Mouse (Mus musculus): Measurements from ENCODE around the gene Dph5. TPM values are rescaled to one million over a fixed set of nuclear protein-coding genes. Genes with fewer than 3 reads are reported as not detected.
"Not testable (repeated sequence)": the region's sequence is repeated elsewhere in the genome, so short reads cannot be mapped to it uniquely, and the experiment has no call there.

Dph5 gene
- polyA plus RNA-seq, 1 experiment from 2014 or later = 35.1 TPM

DNA sequence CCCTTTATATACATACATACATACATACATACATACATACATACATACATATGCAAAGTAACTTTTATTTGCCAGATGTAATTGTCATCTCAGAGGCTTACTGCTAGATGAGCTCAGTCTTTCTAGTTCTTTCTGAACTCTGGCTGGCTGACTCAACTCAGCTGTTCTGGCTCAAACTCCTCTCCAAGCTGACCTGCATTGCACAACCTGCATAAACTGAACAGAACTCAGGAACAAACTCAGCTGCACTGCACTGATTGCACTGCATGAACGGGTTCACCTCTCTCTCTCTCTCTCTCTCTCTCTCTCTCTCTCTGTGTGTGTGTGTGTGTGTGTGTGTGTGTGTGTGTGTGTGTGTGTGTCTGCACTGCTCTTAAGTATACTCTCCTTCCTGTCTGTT lies 26.9 kb upstream of the Dph5 start:
- H3K27me3 ChIP-seq (ENCODE audit: poor library complexity, severe bottlenecking); H3K27ac ChIP-seq; H3K36me3 ChIP-seq (replicated peaks); H3K9me3 ChIP-seq; DNase-seq (ENCODE audit: extremely low spot score, low spot score); H3K4me3 ChIP-seq: not testable (repeated sequence)
- 100% methylated on average over 1 of the region's 1 CpGs for WGBS
- H3K4me1 ChIP-seq = peaks cover 34% of the 10 kb centered on the region

DNA sequence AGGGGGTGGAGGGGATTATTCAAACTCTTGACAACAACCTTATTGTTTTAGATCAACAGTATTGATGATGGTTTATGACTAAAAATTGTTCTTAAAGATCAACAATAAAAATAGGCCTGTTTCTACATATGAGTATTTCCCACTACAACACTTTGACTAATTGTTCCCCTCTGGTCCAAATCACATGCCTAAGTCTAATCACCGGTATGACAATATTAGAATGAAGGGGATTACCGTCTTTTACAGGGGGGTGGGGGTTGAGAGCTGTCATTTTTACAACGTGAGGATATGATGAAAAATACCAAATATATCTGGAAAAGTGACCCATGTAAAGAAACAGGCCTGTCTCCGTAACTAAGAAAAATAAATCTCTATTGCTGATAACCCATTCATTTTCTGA lies 24.1 kb upstream of the Dph5 start:
- 86% methylated on average over 4 of the region's 4 CpGs for WGBS
- H3K4me1 ChIP-seq = peaks cover 8% of the 10 kb centered on the region
- DNase-seq (ENCODE audit: extremely low spot score, low spot score) = no peak
- no peaks in the 10 kb centered on the region for H3K27me3 ChIP-seq (ENCODE audit: poor library complexity, severe bottlenecking)
- H3K27ac ChIP-seq = no peak overlapping the region
- H3K36me3 ChIP-seq (replicated peaks) = no peaks in the 10 kb centered on the region
- no peak overlapping the region for H3K4me3 ChIP-seq
- peaks cover 3% of the 10 kb centered on the region; the same call in 1 of the 2 replicates for H3K9me3 ChIP-seq

DNA sequence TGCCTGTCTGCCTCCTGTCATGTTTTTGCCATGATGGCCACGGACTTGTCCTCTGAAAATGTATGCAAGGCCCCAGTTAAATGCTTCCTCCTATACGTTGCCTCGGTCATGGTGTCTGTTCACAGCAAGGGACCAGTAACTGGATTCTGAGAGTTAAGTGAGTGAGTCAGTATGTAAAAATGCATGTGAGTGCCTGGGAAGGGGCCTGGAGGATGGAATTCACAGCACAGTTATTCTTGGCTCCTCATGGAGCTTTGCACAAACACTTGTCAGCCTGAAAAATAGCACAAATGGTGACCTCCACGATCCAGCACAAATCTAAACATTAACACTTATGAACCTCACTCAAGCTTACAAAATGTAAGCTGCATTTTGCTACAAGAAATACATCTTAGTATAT lies 20.5 kb upstream of the Dph5 start:
- DNase-seq (ENCODE audit: extremely low spot score, low spot score) = no peak
- no peaks in the 10 kb centered on the region for H3K36me3 ChIP-seq (replicated peaks)
- no peak overlapping the region for H3K27ac ChIP-seq
- no peak overlapping the region for H3K4me3 ChIP-seq
- no peaks in the 10 kb centered on the region for H3K27me3 ChIP-seq (ENCODE audit: poor library complexity, severe bottlenecking)
- no peaks in the 10 kb centered on the region for H3K4me1 ChIP-seq
- no peaks in the 10 kb centered on the region for H3K9me3 ChIP-seq
- WGBS = 86% methylated on average over 4 of the region's 4 CpGs

DNA sequence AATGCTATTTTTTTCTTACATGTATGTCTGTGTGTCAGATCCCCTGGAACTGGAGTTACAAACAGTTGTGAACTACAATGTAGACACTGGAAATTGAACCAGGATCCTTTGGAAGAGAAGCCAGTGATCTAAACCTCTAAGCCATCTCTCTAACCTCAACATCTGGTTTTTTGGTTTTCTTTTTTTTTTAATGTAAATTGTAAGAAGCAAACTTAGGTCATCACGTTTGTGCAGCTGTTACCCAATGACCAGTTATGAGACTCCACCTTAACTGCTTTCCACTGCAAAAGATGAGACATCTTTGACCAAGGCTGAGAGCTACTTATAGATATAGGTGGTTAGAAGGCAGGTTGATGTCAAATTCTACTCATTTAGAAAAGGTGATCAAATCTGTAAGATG lies 19.7 kb upstream of the Dph5 start:
- Histone ChIP-seq H3K27me3 (ENCODE audit: poor library complexity, severe bottlenecking) (no peaks in the 10 kb centered on the region), H3K4me3 (no peak overlapping the region), H3K4me1 (no peaks in the 10 kb centered on the region), H3K9me3 (no peaks in the 10 kb centered on the region), H3K27ac (no peak overlapping the region), H3K36me3 (replicated peaks) (no peaks in the 10 kb centered on the region)
- DNase-seq (ENCODE audit: extremely low spot score, low spot score) = no peak
- WGBS = 77% methylated on average over 1 of the region's 1 CpGs

DNA sequence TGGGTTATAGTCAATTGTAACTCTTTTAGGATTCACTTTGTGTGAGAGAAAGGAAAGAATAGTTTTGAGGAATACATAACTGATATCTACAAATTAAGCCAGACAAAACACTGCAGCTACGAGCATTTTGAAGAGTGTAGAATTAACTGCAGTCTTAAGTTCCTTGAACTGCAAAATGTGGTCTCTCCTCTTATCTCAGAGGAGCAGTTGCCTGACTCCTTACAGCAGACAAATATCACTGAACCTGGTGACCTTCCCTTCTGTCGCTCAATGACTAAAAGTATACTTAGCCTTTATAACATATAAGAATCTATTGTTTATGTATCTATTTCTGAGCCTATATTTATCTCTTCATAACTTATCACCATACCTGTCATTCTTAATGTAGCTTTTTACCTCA lies 18.3 kb upstream of the Dph5 start:
- no peaks in the 10 kb centered on the region for H3K9me3 ChIP-seq
- no peak for DNase-seq (ENCODE audit: extremely low spot score, low spot score)
- no peaks in the 10 kb centered on the region for H3K27me3 ChIP-seq (ENCODE audit: poor library complexity, severe bottlenecking)
- no peaks in the 10 kb centered on the region for H3K36me3 ChIP-seq (replicated peaks)
- H3K4me1 ChIP-seq = no peaks in the 10 kb centered on the region
- 90% methylated on average over 2 of the region's 2 CpGs for whole genome bisulfite sequencing
- H3K4me3 ChIP-seq = no peak overlapping the region
- no peak overlapping the region for H3K27ac ChIP-seq

DNA sequence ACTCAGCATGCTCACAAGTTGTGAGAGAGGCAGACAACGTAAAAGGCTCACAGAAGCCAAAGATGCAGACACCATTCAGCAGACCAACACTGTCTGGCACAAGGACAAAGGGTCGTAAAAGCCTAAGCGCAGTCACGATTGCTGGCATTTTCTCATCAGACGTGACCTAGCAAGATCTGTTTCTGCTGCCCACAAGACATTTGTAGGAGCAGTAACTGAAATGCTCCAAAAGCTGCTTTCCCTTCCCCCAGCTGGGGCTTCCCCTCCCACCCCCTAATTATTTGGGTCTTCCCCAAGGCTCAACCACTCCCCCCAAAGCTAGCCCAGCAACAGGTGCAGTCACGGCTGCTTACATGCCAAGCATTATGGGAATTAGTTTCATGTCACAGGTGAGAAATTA lies 12.1 kb upstream of the Dph5 start:
- H3K36me3 ChIP-seq (replicated peaks) = no peaks in the 10 kb centered on the region
- no peak overlapping the region; the same call in 1 of the 2 replicates for H3K27ac ChIP-seq
- H3K4me3 ChIP-seq = no peak overlapping the region
- peaks cover 5% of the 10 kb centered on the region for H3K4me1 ChIP-seq
- H3K27me3 ChIP-seq (ENCODE audit: poor library complexity, severe bottlenecking) = no peaks in the 10 kb centered on the region
- WGBS = 66% methylated on average over 6 of the region's 6 CpGs
- H3K9me3 ChIP-seq = no peaks in the 10 kb centered on the region; the same call in 1 of the 2 replicates
- no peak for DNase-seq (ENCODE audit: extremely low spot score, low spot score)

DNA sequence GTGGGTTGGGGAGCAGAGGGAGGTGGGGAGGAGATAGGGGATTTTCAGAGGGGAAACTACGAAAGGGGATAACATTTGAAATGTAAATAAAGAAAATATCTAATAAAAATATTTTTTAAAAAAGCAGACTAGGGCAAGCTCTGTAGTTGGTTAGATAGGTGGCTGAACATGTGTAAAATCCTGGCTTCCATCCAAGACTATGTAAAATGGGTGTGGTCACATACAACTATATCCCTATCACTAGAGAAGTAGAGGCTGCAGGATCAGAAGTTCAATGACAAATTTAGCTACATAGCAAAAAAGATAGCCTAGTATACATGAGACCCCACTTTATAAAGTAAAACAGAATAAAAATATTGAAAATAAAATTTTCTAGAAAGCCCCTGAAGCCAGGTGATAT lies 10.5 kb upstream of the Dph5 start:
- Histone ChIP-seq H3K36me3 (replicated peaks) (no peaks in the 10 kb centered on the region), H3K27me3 (ENCODE audit: poor library complexity, severe bottlenecking) (no peaks in the 10 kb centered on the region), H3K27ac (no peak overlapping the region), H3K4me3 (no peak overlapping the region), H3K9me3 (no peaks in the 10 kb centered on the region; the same call in 1 of the 2 replicates), H3K4me1 (peaks cover 12% of the 10 kb centered on the region)
- no peak for DNase-seq (ENCODE audit: extremely low spot score, low spot score)
- 96% methylated on average over 1 of the region's 1 CpGs for WGBS

DNA sequence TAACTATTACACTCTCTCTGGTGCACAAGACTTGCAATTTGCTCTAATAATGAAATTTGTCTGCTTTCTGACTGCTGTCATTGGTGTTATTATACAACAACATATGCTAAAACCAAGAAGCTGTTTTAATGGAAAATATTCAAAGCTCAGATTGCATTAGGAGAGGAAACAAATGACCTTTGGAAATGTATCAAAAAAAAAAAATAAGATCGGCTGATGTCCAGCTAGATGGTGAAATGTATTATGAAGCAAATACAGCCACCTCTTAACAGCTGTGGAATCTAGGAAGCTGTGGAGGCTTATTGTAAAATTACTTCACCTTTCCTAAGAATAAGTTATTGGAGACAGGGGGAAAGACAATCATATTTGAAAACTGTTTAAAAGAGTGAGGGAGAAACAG lies 3.6 kb upstream of the Dph5 start:
- Histone ChIP-seq H3K27ac (no peak overlapping the region), H3K27me3 (ENCODE audit: poor library complexity, severe bottlenecking) (no peaks in the 10 kb centered on the region), H3K9me3 (no peaks in the 10 kb centered on the region), H3K4me1 (peaks cover 29% of the 10 kb centered on the region), H3K36me3 (replicated peaks) (peaks cover 2% of the 10 kb centered on the region; the same call in 1 of the 2 replicates), H3K4me3 (no peak overlapping the region)
- no peak for DNase-seq (ENCODE audit: extremely low spot score, low spot score)
- 92% methylated on average over 1 of the region's 1 CpGs for WGBS

DNA sequence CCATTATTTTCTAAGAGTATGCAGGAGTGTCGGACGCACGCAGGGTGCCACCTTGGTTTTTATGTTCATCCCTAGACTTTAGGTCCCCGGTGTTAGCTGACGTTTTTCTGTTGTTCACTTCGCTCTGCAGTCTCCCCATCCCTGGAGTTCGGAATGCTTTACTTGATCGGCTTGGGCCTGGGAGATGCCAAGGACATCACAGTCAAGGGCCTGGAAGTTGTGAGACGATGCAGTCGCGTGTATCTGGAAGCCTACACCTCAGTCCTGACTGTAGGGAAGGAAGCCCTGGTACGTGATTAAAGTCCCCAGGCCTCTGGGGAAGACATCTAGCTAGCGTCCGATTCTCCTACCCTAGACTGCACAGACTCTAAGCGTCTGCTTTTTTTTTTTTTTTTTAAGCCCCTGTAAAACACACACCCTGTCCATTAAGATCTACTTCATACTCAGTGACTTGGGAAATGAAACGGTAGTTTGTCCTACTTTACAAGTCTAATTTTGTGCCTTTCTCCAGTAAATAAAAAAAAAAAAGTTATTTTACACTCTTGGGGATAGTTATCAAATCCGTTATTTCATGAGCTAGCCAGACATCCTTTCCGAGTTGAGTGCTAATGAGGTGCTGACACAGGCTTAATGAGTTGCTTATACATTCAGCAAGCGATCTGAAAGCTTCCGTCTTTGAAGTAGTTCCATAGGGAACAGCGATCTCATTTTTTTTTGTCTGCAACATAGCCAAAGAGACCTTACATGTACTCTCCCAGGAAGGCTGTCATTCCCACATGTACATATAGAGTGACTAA lies 871 bp downstream of the Dph5 start:
- Histone ChIP-seq H3K4me3 (peak overlapping the region; percentile 81), H3K27ac (peak overlapping the region; percentile 94), H3K27me3 (ENCODE audit: poor library complexity, severe bottlenecking) (no peaks in the 10 kb centered on the region), H3K4me1 (peaks cover 21% of the 10 kb centered on the region), H3K9me3 (no peaks in the 10 kb centered on the region), H3K36me3 (replicated peaks) (peaks cover 21% of the 10 kb centered on the region)
- no peak for DNase-seq (ENCODE audit: extremely low spot score, low spot score)
- 5% methylated on average over 21 of the region's 21 CpGs for WGBS

DNA sequence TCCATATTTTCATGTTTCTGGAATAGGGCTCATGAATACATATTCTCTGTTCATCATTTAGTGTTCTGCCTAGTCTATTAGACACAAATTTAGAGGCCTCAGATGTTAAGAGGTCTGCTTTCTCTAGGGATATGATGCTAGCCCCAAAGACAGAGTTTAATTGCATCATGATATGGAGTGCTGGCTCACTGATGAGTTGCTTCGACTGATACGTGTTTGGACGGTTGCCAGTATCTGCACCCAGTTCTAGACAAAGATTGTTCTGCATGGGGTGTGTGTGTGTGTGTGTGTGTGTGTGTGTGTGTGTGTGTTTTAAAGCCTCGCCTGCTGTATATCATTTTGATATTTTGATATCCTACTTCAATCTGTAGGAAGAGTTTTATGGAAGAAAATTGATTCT lies 4.7 kb downstream of the Dph5 start:
- H3K27ac ChIP-seq = no peak overlapping the region
- no peak overlapping the region for H3K4me3 ChIP-seq
- no peak for DNase-seq (ENCODE audit: extremely low spot score, low spot score)
- WGBS = 89% methylated on average over 4 of the region's 4 CpGs
- no peaks in the 10 kb centered on the region for H3K9me3 ChIP-seq
- H3K36me3 ChIP-seq (replicated peaks) = peaks cover 42% of the 10 kb centered on the region
- peaks cover 7% of the 10 kb centered on the region; the same call in 1 of the 2 replicates for H3K4me1 ChIP-seq
- H3K27me3 ChIP-seq (ENCODE audit: poor library complexity, severe bottlenecking) = no peaks in the 10 kb centered on the region

DNA sequence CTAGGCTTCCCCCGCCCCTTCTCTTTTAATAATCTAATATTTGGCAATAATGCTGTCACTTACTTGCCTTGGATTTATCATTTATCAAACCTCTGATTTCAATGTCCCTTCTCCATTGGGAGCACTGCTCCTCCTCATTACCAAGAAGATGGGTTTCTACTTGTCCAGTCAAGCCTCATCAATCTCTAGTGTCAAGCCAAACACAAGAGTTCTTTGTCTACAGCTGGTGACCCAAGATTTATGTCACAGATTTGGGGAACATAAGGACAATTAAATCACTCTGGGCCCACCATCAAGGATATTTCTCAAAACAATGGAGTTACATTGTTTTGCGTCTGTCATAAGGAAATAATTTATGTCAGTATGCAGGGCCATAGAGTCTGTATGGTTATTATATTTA lies 5.5 kb downstream of the Dph5 start:
- H3K9me3 ChIP-seq = no peaks in the 10 kb centered on the region
- peaks cover 5% of the 10 kb centered on the region; the same call in 1 of the 2 replicates for H3K4me1 ChIP-seq
- no peak for DNase-seq (ENCODE audit: extremely low spot score, low spot score)
- H3K27ac ChIP-seq = no peak overlapping the region
- H3K4me3 ChIP-seq = no peak overlapping the region
- H3K36me3 ChIP-seq (replicated peaks) = peaks cover 42% of the 10 kb centered on the region
- WGBS = 93% methylated on average over 2 of the region's 2 CpGs
- H3K27me3 ChIP-seq (ENCODE audit: poor library complexity, severe bottlenecking) = no peaks in the 10 kb centered on the region

DNA sequence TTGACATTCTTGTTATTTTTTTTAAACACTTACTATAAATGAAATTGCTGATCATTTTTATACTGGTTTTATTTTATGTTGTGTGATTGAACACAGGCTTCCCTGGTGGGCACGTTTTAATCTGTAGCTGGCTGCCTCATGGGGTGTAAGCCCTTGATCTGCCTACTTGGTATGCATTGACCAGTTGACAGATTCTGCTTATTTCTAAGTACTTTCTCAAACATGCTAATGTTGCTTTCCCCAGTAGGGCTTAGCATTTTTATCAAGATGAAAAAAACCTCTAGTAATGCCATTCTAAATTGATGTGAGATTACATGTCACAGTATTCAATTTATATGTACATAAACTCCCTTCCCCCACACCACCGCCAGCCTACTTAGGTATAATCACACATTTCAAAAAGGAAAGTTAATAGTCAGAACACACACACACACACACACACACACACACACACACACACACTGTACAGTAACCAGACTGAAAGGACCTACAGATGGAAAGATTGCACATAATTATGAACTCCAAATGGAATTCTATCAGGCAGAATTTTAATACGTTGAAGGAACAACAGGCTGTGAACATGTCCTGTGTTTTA lies 10.8 kb downstream of the Dph5 start:
- H3K4me3 ChIP-seq = no peak overlapping the region
- no peaks in the 10 kb centered on the region for H3K4me1 ChIP-seq
- H3K9me3 ChIP-seq = no peaks in the 10 kb centered on the region
- WGBS = 83% methylated on average over 3 of the region's 3 CpGs
- no peak for DNase-seq (ENCODE audit: extremely low spot score, low spot score)
- H3K27ac ChIP-seq = no peak overlapping the region
- H3K27me3 ChIP-seq (ENCODE audit: poor library complexity, severe bottlenecking) = no peaks in the 10 kb centered on the region
- H3K36me3 ChIP-seq (replicated peaks) = peaks cover 51% of the 10 kb centered on the region

DNA sequence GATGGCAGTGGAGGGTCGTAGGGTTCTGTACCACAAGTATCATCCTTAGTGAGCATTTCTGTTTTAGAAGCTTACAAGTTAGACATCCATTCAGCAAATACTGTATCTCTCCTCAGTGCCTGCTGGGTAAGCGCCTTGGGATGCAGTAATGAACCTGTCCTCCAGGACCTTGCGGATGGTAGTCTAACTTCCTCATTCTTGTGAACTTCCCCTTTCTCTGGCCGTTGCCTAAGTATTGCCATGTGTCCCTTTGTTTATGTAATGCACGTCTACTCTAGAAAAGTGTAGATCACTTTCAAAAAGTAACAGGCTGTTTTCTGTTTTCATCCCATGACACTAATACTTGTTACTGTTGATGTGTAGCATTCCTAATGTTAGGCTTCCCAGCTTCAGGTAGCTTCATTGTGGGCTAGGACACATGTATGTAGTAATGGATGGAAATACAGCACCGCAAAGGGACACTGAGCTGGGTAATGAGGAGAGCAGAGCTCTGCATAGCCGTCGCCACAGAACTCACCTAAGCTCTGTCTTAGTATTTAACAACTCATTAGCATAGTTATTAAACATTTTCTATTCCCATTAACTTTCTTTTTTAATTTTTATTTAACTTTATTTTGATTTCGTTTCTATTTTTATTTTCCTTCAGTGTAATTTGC lies 14.8 kb downstream of the Dph5 start:
- Histone ChIP-seq H3K4me1 (no peaks in the 10 kb centered on the region), H3K9me3 (no peaks in the 10 kb centered on the region), H3K27me3 (ENCODE audit: poor library complexity, severe bottlenecking) (no peaks in the 10 kb centered on the region), H3K4me3 (no peak overlapping the region), H3K36me3 (replicated peaks) (peaks cover 44% of the 10 kb centered on the region), H3K27ac (no peak overlapping the region)
- DNase-seq (ENCODE audit: extremely low spot score, low spot score) = no peak
- 94% methylated on average over 9 of the region's 9 CpGs for WGBS
